Mouse (Mus musculus): Measurements from ENCODE around the gene Mcm2. TPM values are rescaled to one million over a fixed set of nuclear protein-coding genes. Genes with fewer than 3 reads are reported as not detected.

Gene Mcm2
- polyA plus RNA-seq, 1 experiment, result 133 TPM

- no peaks in the 10 kb centered on the region for H3K9me3 ChIP-seq
- H3K27me3 ChIP-seq (replicated peaks), result no peaks in the 10 kb centered on the region
- peaks cover 84% of the 10 kb centered on the region for H3K36me3 ChIP-seq (replicated peaks; ENCODE audit: low read length)
- TF ChIP-seq FLI1 (IDR thresholded peaks at IDR 0.05; ENCODE audit: low read length), result no peak
- TF ChIP-seq GATA1 (IDR thresholded peaks at IDR 0.05; ENCODE audit: borderline replicate concordance, low read length), result no peak
- peaks cover 98% of the 10 kb centered on the region for H3K4me1 ChIP-seq
- H3K4me3 ChIP-seq (replicated peaks), result peak overlapping the region; percentile 75
Measured at GRCm38 (mm10) chr6:88836178-88836819, 62.3 kb downstream of the Mcm2 start.

GRCm38 (mm10) chr6:88835047-88835446 lies 63.5 kb downstream of the Mcm2 start:
- Histone ChIP-seq H3K36me3 (replicated peaks; ENCODE audit: low read length) (peaks cover 75% of the 10 kb centered on the region), H3K9me3 (no peaks in the 10 kb centered on the region), H3K27me3 (replicated peaks) (peaks cover 2% of the 10 kb centered on the region), H3K4me1 (peaks cover 94% of the 10 kb centered on the region), H3K4me3 (replicated peaks) (peak overlapping the region; percentile 79)
- no peak for TF ChIP-seq GATA1 (IDR thresholded peaks at IDR 0.05; ENCODE audit: borderline replicate concordance, low read length)
- TF ChIP-seq FLI1 (IDR thresholded peaks at IDR 0.05; ENCODE audit: low read length), result no peak

Other genes starting within 250 kb of the Mcm2 start
- 3.9 and 6.7 TPM in 2 replicates for gene Mgll, start 174.4 kb downstream of the Mcm2 start, polyA plus RNA-seq (2012; ENCODE audit: insufficient read depth, low replicate concordance)
- 33.5 and 113 TPM in 2 replicates for gene Abtb1, start 56.8 kb downstream of the Mcm2 start, polyA plus RNA-seq (2012; ENCODE audit: insufficient read depth, low replicate concordance)
- 1.2 and 3.2 TPM in 2 replicates for gene Podxl2, start 23.7 kb downstream of the Mcm2 start, polyA plus RNA-seq (2012; ENCODE audit: insufficient read depth, low replicate concordance)
- gene Tpra1, start 3.5 kb upstream of the Mcm2 start, polyA plus RNA-seq (2012; ENCODE audit: insufficient read depth, low replicate concordance), result 102 and 155 TPM in 2 replicates